Mouse (Mus musculus): Measurements from ENCODE around the gene Kcnmb1.

Gene Kcnmb1

DNA sequence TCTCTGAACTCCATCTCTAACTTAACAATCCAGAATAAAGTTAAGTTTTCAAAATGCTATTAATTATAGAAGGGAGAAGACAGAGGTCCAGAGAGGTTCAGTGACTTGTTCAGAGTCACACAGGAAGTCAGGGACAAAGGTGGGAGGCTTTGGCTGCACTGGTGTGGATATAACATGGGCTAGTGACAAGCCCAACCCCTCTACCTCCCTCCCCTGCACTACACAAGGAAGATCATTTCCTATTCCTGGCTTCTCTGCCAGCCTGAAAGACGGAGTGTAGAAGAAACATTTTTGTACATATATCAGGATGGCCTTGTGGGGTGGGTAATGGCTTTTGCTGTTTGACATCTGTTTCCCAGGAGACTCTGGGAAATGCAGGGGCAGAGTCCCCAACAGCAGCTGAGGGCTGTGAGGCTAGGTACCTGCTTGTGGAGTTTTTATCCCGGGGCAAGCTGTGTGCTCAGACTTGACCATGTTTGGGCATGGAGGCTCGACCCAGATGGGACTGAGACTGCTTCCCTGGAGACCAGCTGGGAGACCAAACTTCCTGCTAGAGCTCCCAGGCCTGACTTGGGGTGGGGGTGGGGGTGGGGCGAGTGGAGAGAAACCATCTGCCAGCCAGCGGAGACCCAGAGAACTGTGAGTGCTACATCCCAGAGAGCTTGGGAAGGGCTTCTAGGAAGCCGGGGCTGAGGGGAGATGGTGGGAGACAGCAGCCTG lies at the start of gene Kcnmb1:
Gene Kcnmb1 (plus strand): TSS at position 326 of the 720 bp plus-strand sequence.
- DNase-seq (ENCODE audit: low read depth, low spot score): no peak

DNA sequence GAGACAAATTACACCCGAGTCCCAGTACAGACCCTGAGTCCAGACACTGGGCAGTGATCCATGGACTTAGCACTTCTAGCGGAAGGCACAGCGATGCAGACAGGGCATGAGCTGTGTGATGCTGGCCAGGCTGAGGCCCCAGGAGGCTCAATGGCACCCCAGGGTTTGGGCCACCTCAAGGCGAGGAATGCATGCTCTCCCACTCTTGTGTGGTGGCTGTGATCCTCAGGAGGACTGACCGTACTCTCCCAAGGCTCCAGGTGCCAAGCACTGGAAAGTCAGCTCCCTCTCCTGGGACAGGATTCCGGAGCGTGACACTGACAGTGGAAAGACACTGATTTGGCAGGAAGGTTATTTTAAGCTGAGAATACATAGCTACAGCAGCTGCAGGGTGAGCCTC lies 49.8 kb upstream of the Kcnmb1 start:
- no peak for DNase-seq (ENCODE audit: low read depth, low spot score)

DNA sequence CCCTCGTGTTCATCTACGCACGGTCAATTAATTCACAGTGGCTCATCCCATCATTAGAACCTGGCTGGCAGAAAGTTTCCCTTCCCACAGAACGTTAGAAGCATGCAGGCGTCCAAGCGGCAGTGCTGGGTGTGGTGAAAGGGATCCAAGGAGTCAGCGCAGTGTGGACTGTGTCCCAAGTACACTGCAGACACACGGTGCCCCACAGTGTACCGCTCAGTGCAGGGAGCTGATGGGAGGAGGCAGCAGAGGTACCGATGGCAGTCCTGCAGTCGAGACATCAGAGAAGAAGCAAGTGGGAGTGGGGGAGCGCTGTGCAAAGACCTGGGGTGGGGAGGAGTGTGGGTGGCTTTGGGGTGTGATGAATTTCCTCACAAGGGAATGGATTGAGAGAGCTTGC lies 48.6 kb upstream of the Kcnmb1 start:
- DNase-seq (ENCODE audit: low read depth, low spot score): no peak

- peak; percentile 56 for DNase-seq (ENCODE audit: low read depth, low spot score)
Observed at GRCm38 (mm10) chr11:33917574-33917973, 45.2 kb upstream of the Kcnmb1 start.

DNA sequence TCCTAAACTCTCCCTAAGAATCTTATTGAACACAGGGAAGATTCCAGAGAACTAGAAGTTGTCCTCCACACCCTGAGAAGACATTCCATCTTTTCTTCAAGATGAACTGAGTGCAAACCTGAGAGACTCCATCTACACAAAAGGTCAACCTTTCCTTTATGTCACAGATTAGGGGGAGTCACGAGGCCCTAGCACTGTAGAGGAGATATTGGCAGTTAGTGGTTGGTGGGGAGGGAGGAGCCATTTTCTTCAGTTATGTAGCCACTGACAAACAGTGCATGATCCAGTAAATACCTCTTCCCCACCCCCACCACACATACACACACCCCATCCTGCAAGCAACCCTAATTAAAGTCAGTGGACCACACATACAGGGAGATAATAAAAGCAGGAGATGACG lies 44.4 kb upstream of the Kcnmb1 start:
- DNase-seq (ENCODE audit: low read depth, low spot score): no peak

DNA sequence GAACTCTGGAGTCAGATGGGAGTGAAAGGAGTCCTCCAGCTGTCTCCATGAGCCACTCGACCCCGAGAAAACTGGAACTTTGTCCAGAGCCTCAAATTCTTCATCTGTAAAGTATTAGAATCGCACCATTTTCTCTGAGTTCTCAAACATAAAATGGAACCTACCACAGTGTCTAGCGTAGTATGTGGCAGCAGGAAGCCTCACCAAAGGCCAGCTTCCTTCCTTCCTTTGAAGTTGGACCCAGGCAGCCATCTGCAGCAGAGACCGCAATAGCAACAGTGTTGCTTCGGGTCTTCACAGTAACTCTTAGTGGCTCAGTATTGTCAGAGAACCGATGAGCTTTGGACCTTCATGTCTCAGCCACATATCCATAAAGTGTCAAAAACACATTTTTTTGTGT lies 43.0 kb upstream of the Kcnmb1 start:
- DNase-seq (ENCODE audit: low read depth, low spot score): no peak

GRCm38 (mm10) chr11:33921451-33921850 lies 41.4 kb upstream of the Kcnmb1 start:
- no peak for DNase-seq (ENCODE audit: low read depth, low spot score)

DNA sequence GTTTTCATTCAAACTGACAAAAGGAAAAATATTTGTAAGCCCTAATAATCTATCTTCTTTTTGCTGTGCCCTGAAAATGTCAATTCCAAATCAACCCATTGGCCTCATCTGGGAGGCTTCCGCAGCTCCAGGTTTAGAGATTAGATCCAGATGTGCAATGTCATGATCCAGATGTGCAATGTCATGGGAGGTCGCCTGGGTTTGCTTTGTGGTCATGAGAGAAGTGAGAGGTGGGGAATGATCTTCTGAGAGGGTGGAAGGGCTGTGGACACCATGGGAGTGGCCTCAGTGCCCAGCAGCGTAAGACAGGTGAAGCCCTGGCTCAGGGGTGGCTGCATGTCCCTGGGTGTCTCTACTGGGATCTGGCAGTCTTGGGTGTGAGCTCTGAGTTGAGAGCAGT lies 39.8 kb upstream of the Kcnmb1 start:
- DNase-seq (ENCODE audit: low read depth, low spot score): no peak

GRCm38 (mm10) chr11:33925778-33926177 lies 37.0 kb upstream of the Kcnmb1 start:
- no peak for DNase-seq (ENCODE audit: low read depth, low spot score)

DNA sequence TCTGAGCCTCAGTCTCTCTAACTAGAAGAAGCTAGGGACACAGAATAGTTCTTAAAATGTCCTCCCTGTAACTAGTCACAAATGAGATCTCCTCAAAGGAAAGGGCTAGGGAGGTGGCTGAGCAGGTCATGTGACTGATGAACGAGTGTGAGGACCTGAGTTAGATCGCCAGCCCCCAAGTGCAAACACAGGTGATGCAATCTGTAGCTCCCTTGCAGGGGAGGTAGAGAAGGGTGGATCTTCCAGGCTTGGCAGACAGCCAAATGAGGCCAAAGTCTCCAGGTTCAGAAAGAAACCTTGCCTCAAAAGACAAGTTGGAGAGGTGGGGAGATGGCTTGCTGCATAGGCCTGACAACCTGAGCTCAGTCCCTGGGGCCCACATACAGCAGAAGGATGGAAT lies 36.3 kb upstream of the Kcnmb1 start:
- DNase-seq (ENCODE audit: low read depth, low spot score): no peak

GRCm38 (mm10) chr11:33927321-33927720 lies 35.5 kb upstream of the Kcnmb1 start:
- DNase-seq (ENCODE audit: low read depth, low spot score): no peak

GRCm38 (mm10) chr11:33927836-33928235 lies 35.0 kb upstream of the Kcnmb1 start:
- no peak for DNase-seq (ENCODE audit: low read depth, low spot score)

- peak; percentile 58 for DNase-seq (ENCODE audit: low read depth, low spot score)
Observed at GRCm38 (mm10) chr11:33928658-33929057, 34.2 kb upstream of the Kcnmb1 start.

DNA sequence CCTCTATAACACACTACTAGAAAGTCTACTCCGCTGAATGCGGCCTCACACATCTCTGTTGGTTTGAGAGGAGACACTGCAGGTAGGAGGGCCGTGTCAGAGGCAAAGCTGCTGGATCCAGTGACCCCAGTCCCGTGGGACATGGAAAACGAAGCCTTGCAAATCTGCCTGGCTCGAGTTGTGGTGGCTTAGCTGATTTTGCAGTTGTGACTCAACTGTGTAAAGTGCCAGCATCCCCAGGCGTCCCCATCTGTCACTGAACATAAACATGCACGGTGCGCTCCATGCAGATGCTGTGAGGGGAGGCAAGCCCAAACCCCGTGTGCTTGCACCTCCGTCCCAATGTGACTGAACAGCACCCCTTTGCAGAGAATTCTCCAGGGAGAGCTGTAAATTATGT lies 33.4 kb upstream of the Kcnmb1 start:
- no peak for DNase-seq (ENCODE audit: low read depth, low spot score)

DNA sequence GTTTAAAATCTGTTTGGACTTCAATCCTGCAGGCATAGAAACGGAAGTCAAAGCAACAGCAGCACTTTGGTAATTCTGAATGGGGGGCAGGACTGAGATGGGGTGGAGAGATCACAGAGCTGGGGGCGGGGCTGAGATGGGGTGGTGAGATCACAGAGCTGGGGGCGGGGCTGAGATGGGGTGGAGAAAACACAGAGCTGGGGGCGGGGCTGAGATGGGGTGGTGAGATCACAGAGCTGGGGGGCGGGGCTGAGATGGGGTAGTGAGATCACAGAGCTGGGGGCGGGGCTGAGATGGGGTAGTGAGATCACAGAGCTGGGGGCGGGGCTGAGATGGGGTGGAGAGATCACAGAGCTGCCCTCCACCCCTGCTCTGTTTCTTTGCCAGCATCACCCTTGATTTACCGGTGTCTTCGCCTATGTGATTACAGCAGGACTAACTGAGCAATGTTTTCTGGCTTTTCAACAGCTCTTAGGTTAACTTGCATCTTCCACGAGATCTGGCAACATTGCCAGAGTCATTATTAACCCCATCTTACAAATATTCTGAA lies 30.9 kb upstream of the Kcnmb1 start:
- DNase-seq (ENCODE audit: low read depth, low spot score): no peak

DNA sequence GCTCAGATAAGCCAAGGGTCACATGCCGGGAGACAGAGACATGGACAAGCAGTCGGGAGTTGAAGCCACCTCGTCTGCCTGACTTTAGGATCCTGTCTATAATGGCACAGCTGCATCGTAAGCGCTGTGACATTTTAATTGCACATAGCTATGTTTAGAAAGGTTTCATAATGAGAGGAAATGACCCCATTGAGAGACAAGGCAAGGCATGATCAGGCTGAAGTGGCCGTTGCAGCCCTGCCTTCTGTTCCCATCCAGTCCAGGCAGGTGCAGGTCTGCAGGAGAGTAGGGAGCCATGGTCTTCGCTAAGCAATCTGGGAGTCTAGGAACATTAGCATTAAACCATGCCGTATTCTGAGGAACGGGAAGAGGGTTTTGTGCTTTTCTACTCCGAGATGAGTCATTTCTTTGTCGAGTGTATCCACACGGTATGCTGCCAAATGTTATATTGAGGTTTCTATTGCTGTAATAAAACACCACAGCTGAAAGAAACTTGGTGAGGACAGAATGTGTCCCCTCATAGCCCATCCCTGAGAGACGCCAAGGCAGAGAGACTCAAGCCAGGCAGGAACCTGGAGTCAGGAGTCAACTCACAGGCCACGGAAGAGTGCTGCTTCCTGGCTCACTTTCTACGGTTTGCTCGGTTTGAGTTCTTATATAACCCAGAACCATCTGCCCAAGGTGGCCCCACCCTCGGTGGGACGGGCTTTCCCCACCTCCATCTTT lies 30.3 kb upstream of the Kcnmb1 start:
- no peak for DNase-seq (ENCODE audit: low read depth, low spot score)

DNA sequence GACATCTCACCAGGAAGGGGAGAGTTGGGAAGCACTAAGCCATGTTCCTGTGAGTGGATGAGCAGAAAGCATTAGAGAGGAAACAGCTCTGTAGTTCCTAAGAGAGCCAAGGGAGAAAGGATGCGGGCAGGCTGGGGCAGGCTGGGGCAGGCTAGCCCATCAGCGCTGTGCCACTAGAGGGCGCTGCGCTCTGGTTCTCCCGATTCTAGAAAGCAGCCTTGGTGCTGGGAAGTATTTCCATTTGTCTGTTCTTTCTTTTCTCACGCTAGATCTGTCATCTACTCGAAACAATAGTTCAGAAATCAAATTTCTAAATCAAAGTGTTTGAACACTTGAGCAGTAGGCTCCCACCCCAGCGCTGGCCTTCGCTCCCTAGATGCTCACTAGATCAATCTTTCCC lies 28.5 kb upstream of the Kcnmb1 start:
- no peak for DNase-seq (ENCODE audit: low read depth, low spot score)

DNA sequence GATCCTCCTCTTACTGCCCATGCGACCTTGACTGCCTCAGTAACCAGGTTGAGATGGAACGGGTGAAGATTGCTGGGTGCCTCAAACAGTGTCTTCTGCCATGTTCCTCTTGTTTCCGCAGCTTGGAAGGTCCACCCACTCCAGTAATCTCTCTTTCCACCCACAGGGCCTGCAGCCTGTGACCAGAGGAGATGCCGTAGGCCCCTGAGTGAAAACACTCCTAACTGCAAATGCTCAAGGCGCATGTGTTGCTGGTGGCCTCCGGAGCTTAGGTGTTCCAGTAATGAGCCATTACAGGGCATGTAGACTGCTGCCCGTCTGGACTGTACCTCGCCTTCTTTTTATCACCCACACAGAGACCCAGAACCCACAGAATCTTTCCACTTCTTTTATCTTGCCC lies 25.2 kb upstream of the Kcnmb1 start:
- no peak for DNase-seq (ENCODE audit: low read depth, low spot score)

DNA sequence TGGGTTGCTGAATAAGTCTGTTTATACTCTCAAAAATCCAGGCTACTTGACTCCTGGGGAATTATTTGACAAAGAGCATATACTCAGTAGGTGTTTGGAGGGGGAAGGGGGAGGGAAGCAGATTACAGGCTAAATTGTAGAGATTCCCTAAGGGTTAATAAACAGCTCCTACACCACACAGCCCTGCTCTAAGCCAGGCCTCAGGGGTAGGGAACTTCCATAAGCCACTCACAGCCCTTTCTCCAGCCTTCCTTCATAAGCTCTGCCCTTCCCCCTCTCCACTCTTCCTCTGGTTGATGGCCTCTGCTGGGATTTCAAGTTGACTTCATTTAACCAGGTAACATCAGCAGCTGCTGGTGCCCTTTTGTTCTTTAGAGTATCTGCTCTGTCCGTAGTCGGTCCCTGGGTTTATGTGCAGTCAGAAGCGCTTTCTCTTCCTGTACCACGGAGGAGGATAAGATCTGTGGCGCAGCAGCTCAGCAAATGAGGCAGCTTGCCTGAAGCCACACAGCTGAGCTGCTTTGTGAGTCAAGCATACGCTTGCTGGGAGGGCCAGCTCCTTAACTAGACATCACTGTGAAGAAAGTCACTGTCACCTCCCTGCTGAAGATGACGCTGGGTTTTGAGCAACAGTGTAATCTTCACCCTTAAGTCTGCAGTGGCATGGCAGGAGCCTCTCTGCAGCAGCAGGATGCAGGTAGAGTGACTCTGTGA lies 24.1 kb upstream of the Kcnmb1 start:
- no peak for DNase-seq (ENCODE audit: low read depth, low spot score)

DNA sequence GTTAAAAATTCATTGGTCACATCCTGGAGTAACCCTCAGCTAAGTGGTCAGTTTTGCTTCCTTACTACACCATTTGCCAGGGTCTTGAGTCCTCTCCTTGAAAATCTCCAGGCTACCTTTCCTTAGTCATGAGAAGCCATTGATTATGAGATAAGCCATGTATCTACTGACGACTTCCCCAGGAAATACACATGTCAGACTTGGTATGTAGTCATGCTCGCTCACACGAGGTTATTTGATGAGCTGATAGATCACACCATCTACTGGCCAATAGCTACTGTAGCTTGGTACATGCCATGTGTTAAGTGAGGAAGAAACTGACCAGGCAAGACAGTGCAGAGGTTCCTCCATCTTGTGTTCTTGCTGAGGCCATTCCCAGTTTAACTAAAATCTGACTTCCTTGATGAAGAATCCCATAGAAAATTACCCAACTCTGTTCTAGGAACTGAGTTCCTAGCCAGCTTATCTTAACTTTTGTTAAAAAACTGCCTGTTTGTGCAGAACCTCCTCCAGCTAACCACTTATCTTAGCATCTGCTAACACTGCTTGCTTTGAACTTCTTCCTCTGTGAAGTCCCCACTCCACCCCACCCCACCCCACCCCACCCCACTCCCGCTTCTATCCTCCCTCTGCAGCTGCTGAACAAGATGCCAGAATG lies 23.2 kb upstream of the Kcnmb1 start:
- DNase-seq (ENCODE audit: low read depth, low spot score): no peak

- no peak for DNase-seq (ENCODE audit: low read depth, low spot score)
Observed at GRCm38 (mm10) chr11:33943565-33943964, 19.2 kb upstream of the Kcnmb1 start.
